Mouse (Mus musculus): ENCODE results near the gene Xdh. TPM values are rescaled to one million over a fixed set of nuclear protein-coding genes. Genes with fewer than 3 reads are reported as not detected.

Gene Xdh
- total and polyA plus RNA-seq, 3 experiments, result 2.0 to 14.5 TPM; not detected in 1

GRCm38 (mm10) chr17:73881295-73881694 lies 68.7 kb downstream of the Xdh start:
- no peak overlapping the region for H3K9ac ChIP-seq (ENCODE audit: control insufficient read depth, low read depth, low read length, poor library complexity, severe bottlenecking)
- TF ChIP-seq HCFC1 (IDR thresholded peaks at IDR 0.05; ENCODE audit: low read depth, low read length), result no peak
- no peak for TF ChIP-seq CHD1 (IDR thresholded peaks at IDR 0.05; ENCODE audit: low read depth, low read length)
- peak; percentile 50; the same call in 1 of the 2 replicates for TF ChIP-seq GATA1 (IDR thresholded peaks at IDR 0.05; ENCODE audit: low read depth, low read length)
- TF ChIP-seq TAL1 (IDR thresholded peaks at IDR 0.05; ENCODE audit: low read length), result peak; percentile 13; the same call in 1 of the 2 replicates
- no peak for TF ChIP-seq MAZ (IDR thresholded peaks at IDR 0.05; ENCODE audit: low read depth, low read length)
- no peak for TF ChIP-seq ELF1 (IDR thresholded peaks at IDR 0.05; ENCODE audit: low read depth, low read length)
- no peak for TF ChIP-seq ETS1 (IDR thresholded peaks at IDR 0.05; ENCODE audit: low read depth, low read length)
- TF ChIP-seq TCF12 (IDR thresholded peaks at IDR 0.05; ENCODE audit: low read depth, low read length), result peak; percentile 33; the same call in 1 of the 2 replicates
- no peak for TF ChIP-seq NRF1 (IDR thresholded peaks at IDR 0.05; ENCODE audit: insufficient read depth, low read depth, low read length, poor library complexity, severe bottlenecking)

GRCm38 (mm10) chr17:73880286-73880685 lies 69.7 kb downstream of the Xdh start:
- no peak for TF ChIP-seq NRF1 (IDR thresholded peaks at IDR 0.05; ENCODE audit: insufficient read depth, low read depth, low read length, poor library complexity, severe bottlenecking)
- no peak for TF ChIP-seq SIN3A (IDR thresholded peaks at IDR 0.05; ENCODE audit: low read length)
- TF ChIP-seq SMC3 (IDR thresholded peaks at IDR 0.05; ENCODE audit: low read depth, low read length), result no peak
- TF ChIP-seq CHD1 (IDR thresholded peaks at IDR 0.05; ENCODE audit: low read depth, low read length), result no peak
- TF ChIP-seq USF2 (IDR thresholded peaks at IDR 0.05; ENCODE audit: borderline replicate concordance in 1 of 2, insufficient read depth in 1 of 2, low read depth in 1 of 2, low read length in 2 of 2), result no peak
- TF ChIP-seq MXI1 (IDR thresholded peaks at IDR 0.05; ENCODE audit: low read depth, low read length), result no peak
- TF ChIP-seq ZMIZ1 (IDR thresholded peaks at IDR 0.05; ENCODE audit: low read depth, low read length), result no peak
- TF ChIP-seq MAFK (IDR thresholded peaks at IDR 0.05; ENCODE audit: borderline replicate concordance, low read depth, low read length), result no peak
- no peak for TF ChIP-seq TAL1 (IDR thresholded peaks at IDR 0.05; ENCODE audit: low read length)
- TF ChIP-seq ZKSCAN1 (IDR thresholded peaks at IDR 0.05; ENCODE audit: low read depth, low read length), result no peak
- no peak for TF ChIP-seq MYC (IDR thresholded peaks at IDR 0.05; ENCODE audit: low read depth, low read length)
- TF ChIP-seq E2F4 (IDR thresholded peaks at IDR 0.05; ENCODE audit: borderline replicate concordance, low read depth, low read length), result no peak
- TF ChIP-seq TBP (IDR thresholded peaks at IDR 0.05; ENCODE audit: low read depth, low read length), result no peak
- no peak for TF ChIP-seq RCOR1 (IDR thresholded peaks at IDR 0.05; ENCODE audit: low read depth, low read length)
- no peak for TF ChIP-seq MEF2A (IDR thresholded peaks at IDR 0.05; ENCODE audit: extremely low read depth, insufficient replicate concordance, low read depth, low read length, poor library complexity, severe bottlenecking)
- no peak for TF ChIP-seq POLR2AphosphoS2 (IDR thresholded peaks at IDR 0.05; ENCODE audit: low read length)
- TF ChIP-seq TCF12 (IDR thresholded peaks at IDR 0.05; ENCODE audit: low read depth, low read length), result no peak
- TF ChIP-seq RAD21 (IDR thresholded peaks at IDR 0.05; ENCODE audit: low read depth, low read length), result no peak
- no peak for TF ChIP-seq BHLHE40 (IDR thresholded peaks at IDR 0.05; ENCODE audit: borderline replicate concordance, low read depth, low read length)
- no peak for TF ChIP-seq GATA1 (IDR thresholded peaks at IDR 0.05; ENCODE audit: low read depth, low read length)
- no peaks in the 10 kb centered on the region; a peak in 1 of 4 replicates for H3K36me3 ChIP-seq (ENCODE audit: control insufficient read depth in 1 of 2, insufficient read depth in 2 of 2, low read length in 2 of 2)
- H3K9ac ChIP-seq (ENCODE audit: control insufficient read depth, low read depth, low read length, poor library complexity, severe bottlenecking), result no peak overlapping the region
- no peaks in the 10 kb centered on the region for H3K79me2 ChIP-seq (ENCODE audit: control insufficient read depth, insufficient read depth, low read length, poor library complexity)
- no peaks in the 10 kb centered on the region for H3K27me3 ChIP-seq (ENCODE audit: control insufficient read depth in 1 of 2, insufficient read depth in 2 of 2, low read length in 2 of 2)
- DNase-seq (ENCODE audit: low read depth, low spot score), result no peak
- H3K9me3 ChIP-seq (replicated peaks; ENCODE audit: insufficient read depth, low read length), result no peaks in the 10 kb centered on the region
- no peak overlapping the region for H3K4me3 ChIP-seq (ENCODE audit: control insufficient read depth in 1 of 2, insufficient read depth in 1 of 2, low read depth in 2 of 2, low read length in 2 of 2)
- H3K4me1 ChIP-seq (ENCODE audit: control insufficient read depth in 1 of 2, insufficient read depth in 2 of 2, low read length in 2 of 2), result peaks cover 0 to 10% of the 10 kb centered on the region in 2 experiments; a peak in 2 of 4 replicates
- H3K27ac ChIP-seq (ENCODE audit: control insufficient read depth, low read depth, low read length), result no peak overlapping the region

More at GRCm38 (mm10) chr17:73881295-73881694, 68.7 kb downstream of the Xdh start:
- Histone ChIP-seq H3K79me2 (ENCODE audit: control insufficient read depth, insufficient read depth, low read length, poor library complexity) (no peaks in the 10 kb centered on the region), H3K27ac (ENCODE audit: control insufficient read depth, low read depth, low read length) (no peak overlapping the region), H3K27me3 (ENCODE audit: control insufficient read depth in 1 of 2, insufficient read depth in 2 of 2, low read length in 2 of 2) (no peaks in the 10 kb centered on the region), H3K36me3 (ENCODE audit: control insufficient read depth in 1 of 2, insufficient read depth in 2 of 2, low read length in 2 of 2) (no peaks in the 10 kb centered on the region; a peak in 1 of 4 replicates), H3K4me1 (ENCODE audit: control insufficient read depth in 1 of 2, insufficient read depth in 2 of 2, low read length in 2 of 2) (peaks cover 0 to 10% of the 10 kb centered on the region in 2 experiments; a peak in 2 of 4 replicates), H3K9me3 (replicated peaks; ENCODE audit: insufficient read depth, low read length) (no peaks in the 10 kb centered on the region), H3K4me3 (ENCODE audit: control insufficient read depth in 1 of 2, insufficient read depth in 1 of 2, low read depth in 2 of 2, low read length in 2 of 2) (no peak overlapping the region)
- peak; percentile 35 for DNase-seq (ENCODE audit: low read depth, low spot score)
